Mouse (Mus musculus) limb, embryonic 10.5 days (tissue): ENCODE measurements around the gene Angptl8. TPM values are rescaled to one million over a fixed set of nuclear protein-coding genes. Genes with fewer than 3 reads are reported as not detected.

ENCODE experiments used
- DNase-seq: peaks from one replicate; pipeline ENCODE4 v3.0.0-alpha.2; 2017; ENCODE audit warnings: low spot score
- H3K27ac ChIP-seq: fragments of 300-500 bp; sonication (generic); 2 replicates; pipeline ENCODE4 v1.5.1; 2016; ENCODE audit warnings: mild to moderate bottlenecking
- H3K27me3 ChIP-seq: fragments of 300-500 bp; sonication (generic); 2 replicates; pipeline ENCODE4 v1.6.1; 2016; ENCODE audit warnings: low read depth, mild to moderate bottlenecking; ENCODE audit not compliant: poor library complexity, severe bottlenecking
- H3K36me3 ChIP-seq: fragments of 300-500 bp; sonication (generic); 2 replicates; pipeline ENCODE4 v1.6.1; 2016; ENCODE audit warnings: mild to moderate bottlenecking, moderate library complexity
- H3K4me1 ChIP-seq: fragments of 300-500 bp; sonication (generic); 2 replicates; pipeline ENCODE4 v1.6.1; 2016
- H3K4me3 ChIP-seq: fragments of 300-500 bp; sonication (generic); 2 replicates; pipeline ENCODE4 v1.5.1; 2016; ENCODE audit warnings: mild to moderate bottlenecking, moderate library complexity
- H3K9me3 ChIP-seq: fragments of 300-500 bp; sonication (generic); replicated peaks from 2 replicates; pipeline ENCODE4 v1.6.1; 2016; ENCODE audit warnings: mild to moderate bottlenecking
- WGBS: fragments of 180-500 bp; shearing (Covaris S2); methylation state at CpG from one replicate; pipeline ENCODE4 v1.1.7; 2016; 5-methylcytosine and 5-hydroxymethylcytosine counted together
- polyA plus RNA-seq: library from polyadenylated mRNA; unstranded; fragments of >200 nt; fragmentation: Nextera tagmentation; extraction: Ambion mirVana; gene quantifications from 2 replicates; pipeline ENCODE4 v1.2.1, GENCODE M21; 2016

The Angptl8 gene
- polyA plus RNA-seq, 1 experiment from 2014 or later, result 1.6 TPM

DNA sequence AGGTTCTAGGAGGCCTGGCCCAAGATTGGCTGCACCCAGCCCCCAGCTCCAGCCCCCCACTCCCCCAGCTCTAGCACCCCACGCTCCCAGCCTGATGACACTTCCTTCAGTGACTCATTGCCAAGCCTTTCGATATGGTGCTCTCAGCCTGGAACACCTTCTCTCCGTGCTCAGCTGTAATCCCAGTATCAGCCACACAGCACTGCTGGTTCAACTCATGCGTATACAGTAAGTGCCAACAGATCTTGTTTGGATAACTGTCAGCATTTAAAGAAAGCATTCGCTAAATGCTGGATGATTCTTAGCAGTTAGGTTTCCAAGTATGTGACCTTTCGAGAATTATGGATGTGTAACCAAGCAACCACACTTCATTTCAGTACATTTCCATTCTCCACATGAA is 7.8 kb downstream of the Angptl8 start:
- WGBS, result 90% methylated on average over 6 of the region's 6 CpGs
- H3K4me3 ChIP-seq, result no peak overlapping the region
- no peak for DNase-seq
- H3K27me3 ChIP-seq, result no peaks in the 10 kb centered on the region
- H3K9me3 ChIP-seq, result no peaks in the 10 kb centered on the region
- H3K27ac ChIP-seq, result peak overlapping the region; percentile 37
- peaks cover 81% of the 10 kb centered on the region for H3K36me3 ChIP-seq
- peaks cover 58% of the 10 kb centered on the region for H3K4me1 ChIP-seq

DNA sequence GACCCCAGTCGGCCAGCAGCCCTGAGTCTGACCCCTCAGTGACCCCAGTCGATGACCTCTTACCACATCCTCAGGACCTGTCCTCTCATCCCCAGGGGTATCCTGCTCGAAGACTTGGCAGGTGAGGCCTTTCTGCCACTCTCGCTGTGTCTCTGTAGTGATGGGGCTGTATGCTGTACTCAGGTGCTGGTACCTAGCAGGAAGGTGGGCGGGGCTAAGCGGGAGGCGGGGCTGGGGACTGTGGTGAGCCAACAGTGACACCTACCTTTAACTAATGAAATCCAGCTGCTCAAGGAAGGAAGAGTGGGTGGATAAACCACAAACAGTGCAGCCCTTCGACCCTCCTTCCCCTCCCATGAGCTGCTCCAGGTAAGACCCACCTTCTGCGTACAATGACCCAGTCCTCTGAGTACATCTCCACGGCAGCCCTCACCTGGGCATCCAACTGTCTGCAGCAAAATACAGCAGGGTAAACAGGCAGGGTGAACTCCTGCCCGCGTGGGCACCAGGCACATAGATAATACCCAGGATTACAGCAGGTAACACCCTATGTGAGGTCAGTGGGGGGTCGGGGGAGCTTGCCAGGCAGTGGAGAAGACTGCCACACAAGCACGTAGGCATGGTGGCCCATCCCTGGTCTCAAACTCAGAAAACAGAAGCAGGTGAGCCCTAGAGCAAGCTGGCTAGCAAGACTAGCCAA is 10.2 kb downstream of the Angptl8 start:
- H3K4me1 ChIP-seq, result peaks cover 74% of the 10 kb centered on the region
- peak; percentile 49 for DNase-seq
- H3K27me3 ChIP-seq, result no peaks in the 10 kb centered on the region
- peak overlapping the region; percentile 93 for H3K27ac ChIP-seq
- 37% methylated on average over 14 of the region's 14 CpGs for WGBS
- H3K36me3 ChIP-seq, result peaks cover 57% of the 10 kb centered on the region
- no peaks in the 10 kb centered on the region for H3K9me3 ChIP-seq
- peak overlapping the region; percentile 20 for H3K4me3 ChIP-seq

- peak overlapping the region; percentile 48 for H3K4me3 ChIP-seq
- WGBS, result 3% methylated on average over 11 of the region's 11 CpGs
- DNase-seq, result peak; percentile 79
- no peaks in the 10 kb centered on the region for H3K9me3 ChIP-seq
- peaks cover 81% of the 10 kb centered on the region for H3K4me1 ChIP-seq
- H3K36me3 ChIP-seq, result peaks cover 43% of the 10 kb centered on the region
- no peaks in the 10 kb centered on the region for H3K27me3 ChIP-seq
- H3K27ac ChIP-seq, result peak overlapping the region; percentile 93
These were observed 11.5 kb downstream of the Angptl8 start for GRCm38 (mm10) chr9:21846755-21847341.

DNA sequence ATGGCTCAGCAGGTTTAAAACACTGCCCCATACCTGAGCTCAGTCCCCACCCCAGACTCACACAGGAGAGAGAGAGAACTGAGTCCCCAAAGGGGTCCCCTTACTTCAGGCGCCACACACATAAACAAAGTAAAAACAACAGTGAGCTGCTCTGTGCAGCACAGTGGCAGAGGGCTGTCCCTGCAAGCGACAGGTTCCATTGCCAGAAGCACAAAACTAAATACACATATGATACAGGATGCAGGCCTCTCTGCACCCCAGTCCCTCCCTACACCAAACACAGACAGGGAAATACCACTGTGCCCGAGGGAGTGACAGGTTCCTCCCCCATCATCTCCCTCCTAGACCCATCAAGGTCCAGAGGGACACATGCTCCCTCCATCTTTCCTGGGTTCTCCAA is 12.1 kb downstream of the Angptl8 start:
- H3K9me3 ChIP-seq, result no peaks in the 10 kb centered on the region
- H3K4me3 ChIP-seq, result peak overlapping the region; percentile 48
- WGBS, result 9% methylated on average over 3 of the region's 3 CpGs
- peaks cover 81% of the 10 kb centered on the region for H3K4me1 ChIP-seq
- peak; percentile 46 for DNase-seq
- H3K36me3 ChIP-seq, result peaks cover 38% of the 10 kb centered on the region
- H3K27ac ChIP-seq, result peak overlapping the region; percentile 93
- no peaks in the 10 kb centered on the region for H3K27me3 ChIP-seq

- H3K4me1 ChIP-seq, result peaks cover 81% of the 10 kb centered on the region
- peak overlapping the region; percentile 48 for H3K4me3 ChIP-seq
- DNase-seq, result no peak
- 34% methylated on average over 10 of the region's 10 CpGs for WGBS
- no peaks in the 10 kb centered on the region for H3K27me3 ChIP-seq
- H3K9me3 ChIP-seq, result no peaks in the 10 kb centered on the region
- H3K27ac ChIP-seq, result peak overlapping the region; percentile 93
- peaks cover 33% of the 10 kb centered on the region for H3K36me3 ChIP-seq
These were observed 12.6 kb downstream of the Angptl8 start for GRCm38 (mm10) chr9:21847926-21848325.

- no peak for DNase-seq
- Histone ChIP-seq H3K4me1 (peaks cover 77% of the 10 kb centered on the region), H3K9me3 (no peaks in the 10 kb centered on the region), H3K4me3 (peak overlapping the region; percentile 89; the same call in 1 of the 2 replicates), H3K27ac (peak overlapping the region; percentile 57; the same call in 1 of the 2 replicates), H3K36me3 (peaks cover 12% of the 10 kb centered on the region), H3K27me3 (no peaks in the 10 kb centered on the region)
- WGBS, result 62% methylated on average over 7 of the region's 7 CpGs
These were observed 14.7 kb downstream of the Angptl8 start for GRCm38 (mm10) chr9:21849691-21850677.

DNA sequence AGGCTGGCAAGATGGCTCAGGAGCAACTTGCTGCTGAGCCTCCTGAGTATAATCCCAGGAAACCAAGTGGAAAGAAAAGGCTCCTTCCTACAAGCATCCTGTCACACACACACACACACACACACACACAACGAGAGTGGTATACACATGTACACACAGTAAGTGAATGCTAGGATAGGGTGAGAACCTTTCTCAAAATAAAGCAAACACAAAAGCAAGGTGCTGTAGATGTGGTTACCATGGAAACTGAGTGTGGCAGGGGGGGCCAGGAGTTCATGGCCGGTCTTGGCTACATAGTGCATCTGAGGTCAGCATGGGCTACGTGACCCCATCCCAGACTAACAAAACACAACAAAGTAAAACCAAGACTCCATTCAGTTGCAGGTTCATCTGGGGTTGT is 15.8 kb downstream of the Angptl8 start:
- peak overlapping the region; percentile 89 for H3K4me3 ChIP-seq
- DNase-seq, result no peak
- 81% methylated on average over 3 of the region's 3 CpGs for WGBS
- H3K27ac ChIP-seq, result peak overlapping the region; percentile 39; the same call in 1 of the 2 replicates
- H3K4me1 ChIP-seq, result peaks cover 66% of the 10 kb centered on the region
- peaks cover 1% of the 10 kb centered on the region; the same call in 1 of the 2 replicates for H3K36me3 ChIP-seq
- H3K9me3 ChIP-seq, result no peaks in the 10 kb centered on the region
- H3K27me3 ChIP-seq, result no peaks in the 10 kb centered on the region

DNA sequence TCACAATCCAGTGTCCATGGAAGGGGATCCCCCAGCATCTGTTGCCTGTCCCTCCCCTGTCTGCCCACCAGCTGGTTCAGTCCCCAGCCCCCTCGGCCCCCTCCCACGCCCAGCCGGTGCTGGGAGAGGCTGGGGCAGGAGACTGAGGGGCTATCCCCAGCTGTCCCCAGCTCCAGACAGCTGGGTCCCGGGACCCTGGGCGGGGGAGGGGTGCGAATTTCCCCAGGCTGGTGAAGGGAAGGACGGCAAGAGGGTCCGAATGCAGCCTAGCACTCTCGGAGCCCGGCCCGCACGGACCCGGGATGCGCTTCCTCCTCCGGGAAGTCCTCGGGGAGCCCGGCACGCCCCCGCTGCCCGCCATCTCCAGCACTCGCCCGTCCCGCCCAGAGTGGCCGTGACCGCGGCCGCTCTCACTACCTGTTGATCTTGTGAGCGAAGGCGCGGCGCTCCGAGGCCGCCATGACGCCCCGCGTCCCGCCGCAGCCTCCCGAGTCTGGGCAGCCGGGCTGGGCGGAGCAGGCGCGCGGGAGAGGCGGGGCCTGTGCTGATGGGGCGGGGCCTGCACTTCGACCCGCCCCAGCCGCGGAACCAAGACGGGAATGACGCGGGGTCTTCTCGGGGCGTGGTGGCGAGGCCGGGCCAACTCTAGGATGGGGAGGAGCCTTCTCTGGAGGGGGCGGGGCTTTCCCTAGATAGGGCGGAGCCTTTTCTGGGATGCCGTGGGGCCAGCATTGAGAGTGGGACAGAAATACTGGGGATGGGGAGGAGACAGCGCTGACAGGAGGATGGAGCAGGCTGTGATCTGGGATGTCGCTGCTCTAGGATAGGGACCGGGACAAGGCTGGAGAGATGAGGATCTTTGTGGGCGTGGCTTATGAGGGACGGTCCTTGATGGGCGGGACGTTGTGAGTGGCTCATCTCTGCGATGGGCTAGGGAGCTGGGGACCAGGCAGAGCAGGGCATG is 17.1 kb downstream of the Angptl8 start, which contains the start of gene Dock6:
Dock6 (minus strand) TSS at position 508 of the 964 bp plus-strand sequence.
- Histone ChIP-seq H3K4me1 (peaks cover 54% of the 10 kb centered on the region), H3K9me3 (no peaks in the 10 kb centered on the region), H3K4me3 (peak within 1 kb of the TSS; percentile 89), H3K27me3 (no peaks in the 10 kb centered on the region), H3K36me3 (no peaks in the 10 kb centered on the region; the same call in 1 of the 2 replicates), H3K27ac (peak within 1 kb of the TSS; percentile 94)
- DNase-seq, result peak; percentile 95
- WGBS, result under 1% methylated on average over 68 of the region's 68 CpGs

DNA sequence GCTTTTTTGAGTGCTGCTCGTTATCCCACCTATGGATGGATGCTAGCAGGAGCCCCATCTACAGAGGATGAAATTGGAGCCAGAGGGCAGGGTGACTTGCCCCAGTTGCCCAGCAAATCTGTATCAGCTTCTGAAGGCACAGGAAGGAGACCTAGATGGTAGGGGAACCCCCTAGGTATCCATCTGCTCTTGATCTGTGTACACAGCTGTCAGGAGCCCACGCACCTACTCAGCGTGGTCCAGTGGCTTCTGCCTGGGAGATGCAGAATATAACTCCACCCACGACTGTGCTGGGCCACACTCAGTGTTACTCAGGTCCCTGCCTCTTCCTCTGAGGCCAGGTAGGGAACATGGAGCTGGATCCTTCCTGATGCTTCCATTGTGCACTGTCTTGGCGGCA is 18.7 kb downstream of the Angptl8 start:
- Histone ChIP-seq H3K9me3 (no peaks in the 10 kb centered on the region), H3K27ac (no peak overlapping the region; the same call in 1 of the 2 replicates), H3K4me1 (peaks cover 39% of the 10 kb centered on the region), H3K27me3 (no peaks in the 10 kb centered on the region), H3K36me3 (no peaks in the 10 kb centered on the region; the same call in 1 of the 2 replicates), H3K4me3 (no peak overlapping the region)
- no peak for DNase-seq
- 82% methylated on average over 5 of the region's 5 CpGs for WGBS

- H3K4me3 ChIP-seq, result no peak overlapping the region
- peaks cover 34% of the 10 kb centered on the region for H3K4me1 ChIP-seq
- no peak overlapping the region for H3K27ac ChIP-seq
- no peak for DNase-seq
- H3K36me3 ChIP-seq, result no peaks in the 10 kb centered on the region
- no peaks in the 10 kb centered on the region for H3K9me3 ChIP-seq
- H3K27me3 ChIP-seq, result no peaks in the 10 kb centered on the region
- WGBS, result 84% methylated on average over 6 of the region's 6 CpGs
These were observed 19.6 kb downstream of the Angptl8 start for GRCm38 (mm10) chr9:21854894-21855293.

GRCm38 (mm10) chr9:21857501-21857900 is 22.2 kb downstream of the Angptl8 start:
- no peaks in the 10 kb centered on the region for H3K36me3 ChIP-seq
- peaks cover 11% of the 10 kb centered on the region for H3K4me1 ChIP-seq
- H3K27me3 ChIP-seq, result no peaks in the 10 kb centered on the region
- H3K9me3 ChIP-seq, result no peaks in the 10 kb centered on the region
- H3K27ac ChIP-seq, result no peak overlapping the region
- no peak overlapping the region for H3K4me3 ChIP-seq
- WGBS, result 82% methylated on average over 2 of the region's 2 CpGs
- no peak for DNase-seq
